Mouse (Mus musculus): Measurements from ENCODE around the gene Gins2.

GRCm38 (mm10) chr8:120567731-120568130 lies 21.4 kb downstream of the Gins2 start:
- no peak for TF ChIP-seq CTCF (IDR thresholded peaks at IDR 0.05; ENCODE audit: borderline replicate concordance, insufficient read depth, low read depth, low read length)
- no peak for TF ChIP-seq POLR2A (IDR thresholded peaks at IDR 0.05; ENCODE audit: borderline replicate concordance, insufficient read depth, low read length)

All from cerebellum, adult 2 months (tissue).